Mouse (Mus musculus) erythroblast, embryonic 14.5 days (primary cell): ENCODE data around the gene 9930104L06Rik.
"Not testable (repeated sequence)": the region's sequence is repeated elsewhere in the genome, so short reads cannot be mapped to it uniquely, and the experiment has no call there.

Source experiments
- GATA1 ChIP-seq: IDR thresholded peaks from 2 replicates; pipeline ENCODE4 v1.6.1; 2012; ENCODE audit warnings: low read length, inconsistent platforms, mixed read lengths
- TAL1 ChIP-seq: IDR thresholded peaks from 3 replicates; pipeline ENCODE4 v1.6.1; 2012; ENCODE audit warnings: low read length, inconsistent platforms, mixed read lengths

GRCm38 (mm10) chr4:124939211-124939610, 2.4 kb downstream of the 9930104L06Rik start, which contains the start of gene Cdca8:
- not testable (repeated sequence) for TF ChIP-seq GATA1, TAL1
